Mouse (Mus musculus) kidney, adult 2 months (tissue): ENCODE measurements around the gene Tmem132e.

ENCODE experiments used
- CTCF ChIP-seq: fragments of 200-500 bp; conservative IDR thresholded peaks from 2 replicates; pipeline ENCODE4 v1.5.1; 2011; ENCODE audit warnings: low read depth, mild to moderate bottlenecking, control low read depth, low read length, moderate library complexity, mixed read lengths; ENCODE audit not compliant: insufficient read depth, insufficient read length
- POLR2A ChIP-seq: fragments of 200-500 bp; IDR thresholded peaks from one replicate; pipeline ENCODE4 v1.6.1; 2011; ENCODE audit warnings: low read depth, low read length, control low read depth

DNA sequence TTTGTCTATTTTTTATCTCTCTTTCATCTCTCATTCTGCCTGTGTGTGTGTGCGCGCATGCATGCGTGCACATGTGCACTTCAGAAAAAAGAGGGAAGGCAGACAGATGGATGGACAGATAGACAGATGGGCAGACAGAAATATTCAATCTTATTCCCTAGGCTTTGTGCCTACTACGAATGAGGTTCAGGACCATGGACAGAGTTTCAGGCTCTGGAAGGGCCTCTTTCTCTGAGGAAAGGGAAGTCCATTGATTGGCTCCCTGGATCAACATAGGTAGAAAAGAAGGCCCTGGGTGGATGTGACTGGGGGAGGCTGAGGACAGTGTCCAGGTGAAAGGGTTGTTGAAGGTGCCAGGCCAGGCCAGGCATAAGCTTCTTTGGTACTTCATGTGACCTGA lies 17.1 kb upstream of the Tmem132e start:
- no peak for TF ChIP-seq CTCF
- TF ChIP-seq POLR2A: no peak
